In the genomic region with DNA sequence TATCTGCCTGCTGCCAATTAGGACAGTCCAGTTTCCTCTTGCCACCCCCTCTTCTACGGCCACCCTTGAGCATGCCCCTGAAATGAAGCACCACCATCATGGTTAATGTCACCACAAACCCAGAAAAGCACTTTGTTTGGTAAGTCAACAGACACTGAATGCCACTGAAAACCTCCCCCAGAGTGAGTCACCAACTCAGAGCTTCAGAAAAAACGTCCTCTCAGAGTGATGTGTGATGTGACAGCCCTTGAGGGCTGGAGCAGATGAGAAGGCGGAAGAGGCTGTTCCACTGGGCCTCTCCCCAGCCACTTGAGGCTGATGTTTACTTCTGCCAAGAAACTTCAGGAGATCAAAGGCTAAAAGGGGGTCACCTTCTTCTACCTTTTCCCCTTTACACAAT, we compare ENCODE assay signal across 13 mouse cellular contexts. TPM values are rescaled to one million over a fixed set of nuclear protein-coding genes. Genes with fewer than 3 reads are reported as not detected.
DNase-seq lines count a peak whose midpoint lies in the region; TF ChIP-seq lines count a peak whose summit lies in the region.
"Had no signal": no experiment of that assay in that cellular context is flagged by ENCODE, and none has a peak within 500 bp of the region (broad histone marks: within the 10 kb centered on the region; RNA-seq: fewer than 3 reads in every experiment).

No protein-coding gene starts in this region.

- no peak overlapping the region for H3K9ac ChIP-seq in MEL (ENCODE audit: control insufficient read depth, low read depth, low read length, poor library complexity, severe bottlenecking)
- H3K9ac ChIP-seq: neural tube, embryonic 13.5 days had no signal

- no peaks in the 10 kb centered on the region for H3K4me1 ChIP-seq in MEL (ENCODE audit: control insufficient read depth in 1 of 2, insufficient read depth in 2 of 2, low read length in 2 of 2)

- no peak for TF ChIP-seq CTCF in layer of hippocampus, adult 2 months (conservative IDR thresholded peaks at IDR 0.05)
- TF ChIP-seq CTCF in MEL (IDR thresholded peaks at IDR 0.05 in 2 of 3, conservative IDR thresholded peaks at IDR 0.05 in 1 of 3; ENCODE audit: control insufficient read depth in 1 of 3, insufficient read depth in 1 of 3, low read depth in 2 of 3, low read length in 3 of 3, poor library complexity in 1 of 3, severe bottlenecking in 1 of 3): no peak

- H3K9me3 ChIP-seq in MEL (replicated peaks; ENCODE audit: insufficient read depth, low read length): no peaks in the 10 kb centered on the region
- H3K9me3 ChIP-seq: neural tube, embryonic 13.5 days had no signal

- TF ChIP-seq RAD21 in MEL (IDR thresholded peaks at IDR 0.05; ENCODE audit: low read depth, low read length): no peak

- no peaks in the 10 kb centered on the region for H3K36me3 ChIP-seq in MEL (ENCODE audit: control insufficient read depth in 1 of 2, insufficient read depth in 2 of 2, low read length in 2 of 2)
- H3K36me3 ChIP-seq: neural tube, embryonic 13.5 days had no signal

- no peak overlapping the region for H3K4me3 ChIP-seq in layer of hippocampus, adult 2 months
- H3K4me3 ChIP-seq in MEL (ENCODE audit: control insufficient read depth in 1 of 2, insufficient read depth in 1 of 2, low read depth in 2 of 2, low read length in 2 of 2): no peak overlapping the region
- H3K4me3 ChIP-seq: erythroblast, embryonic 14.5 days; neural tube, embryonic 13.5 days had no signal

- TF ChIP-seq EP300 in MEL (IDR thresholded peaks at IDR 0.05; ENCODE audit: low read depth in 1 of 2, low read length in 2 of 2): no peak

- peaks cover 5 to 12% of the 10 kb centered on the region in 2 experiments for H3K27me3 ChIP-seq in MEL (ENCODE audit: control insufficient read depth in 1 of 2, insufficient read depth in 2 of 2, low read length in 2 of 2)

- peak overlapping the region; percentile 30; the same call in 1 of the 2 replicates for H3K27ac ChIP-seq in layer of hippocampus, adult 2 months
- H3K27ac ChIP-seq in MEL (ENCODE audit: control insufficient read depth, low read depth, low read length): no peak overlapping the region
- H3K27ac ChIP-seq: neural tube, embryonic 13.5 days had no signal

- no peaks in the 10 kb centered on the region for H3K79me2 ChIP-seq in MEL (ENCODE audit: control insufficient read depth, insufficient read depth, low read length, poor library complexity)

- no peak for TF ChIP-seq POLR2A in MEL (IDR thresholded peaks at IDR 0.05; ENCODE audit: control insufficient read depth in 1 of 2, insufficient read depth in 1 of 2, low read depth in 1 of 2, low read length in 2 of 2, poor library complexity in 1 of 2)

- DNase-seq in frontal cortex, postnatal 36 days (ENCODE audit: low spot score in 2 of 2): peak; percentile 44 to 51
- no peak for DNase-seq in frontal cortex, postnatal 14 days (ENCODE audit: low spot score in 2 of 2)
- DNase-seq in layer of hippocampus, adult 2 months (ENCODE audit: low spot score in 2 of 2): peak in 1 of 2 experiments; percentile 15
- no peak for DNase-seq in layer of hippocampus, postnatal 14 days (ENCODE audit: low spot score in 2 of 2)
- DNase-seq in MEL (ENCODE audit: low read depth, low spot score): peak; percentile 34
- peak; percentile 8 for DNase-seq in lung, postnatal 14 days
- DNase-seq in neural tube, embryonic 10.5 days (ENCODE audit: extremely low spot score, low spot score): no peak
- DNase-seq in gastrocnemius, adult 8-10 months (ENCODE audit: low spot score in 2 of 2): no peak
- DNase-seq: cerebellum, adult 11-12 months; layer of hippocampus, adult 9-11 months; midbrain, embryonic 14.5 days had no signal

TF ChIP-seq in MEL, 35 proteins besides CTCF, POLR2A, EP300 and RAD21:
- TF ChIP-seq KAT2A (conservative IDR thresholded peaks at IDR 0.05; ENCODE audit: low read depth, low read length) (no peak), CHD2 (IDR thresholded peaks at IDR 0.05; ENCODE audit: low read length) (no peak), MEF2A (IDR thresholded peaks at IDR 0.05; ENCODE audit: extremely low read depth, insufficient replicate concordance, low read depth, low read length, poor library complexity, severe bottlenecking) (no peak), HCFC1 (IDR thresholded peaks at IDR 0.05; ENCODE audit: low read depth, low read length) (no peak), NELFE (IDR thresholded peaks at IDR 0.05; ENCODE audit: low read depth, low read length) (no peak), POLR2AphosphoS5 (IDR thresholded peaks at IDR 0.05; ENCODE audit: borderline replicate concordance, low read depth, low read length) (no peak), MAX (IDR thresholded peaks at IDR 0.05; ENCODE audit: low read length) (no peak), RCOR1 (IDR thresholded peaks at IDR 0.05; ENCODE audit: low read depth, low read length) (no peak)

RNA-seq across cellular contexts. Expression of a gene that starts 4.4 kb away (rescaled TPM):
- 100 to 1,000 TPM; 250 to 270 TPM for total RNA-seq in layer of hippocampus, adult 2 months (2021)
- 100 to 1,000 TPM; 220 to 234 TPM for total RNA-seq in layer of hippocampus, postnatal 14 days (2021)
- total RNA-seq in MEL (2012; rRNA removed): 14.8 and 15.6 TPM in 2 replicates
- 10 to 100 TPM; 30.8 to 73.4 TPM for polyA plus RNA-seq in MEL (2012; ENCODE audit: insufficient read depth in 1 of 2, insufficient read length in 2 of 2, low read depth in 1 of 2, low replicate concordance in 2 of 2, missing spikeins in 1 of 2)
- total RNA-seq in gastrocnemius, adult 8-10 months (2022): 100 to 1,000 TPM; 103 to 120 (median 106) TPM

Comparison
In these comparisons a context has a peak if more than half of its experiments do, and no peak if none do; other contexts are left out.
1. DNase-seq: peak in frontal cortex, postnatal 36 days (2 of 2), MEL (single experiment) and lung, postnatal 14 days (single experiment); none in frontal cortex, postnatal 14 days (0 of 2), layer of hippocampus, postnatal 14 days (0 of 2), neural tube, embryonic 10.5 days (single experiment) and gastrocnemius, adult 8-10 months (0 of 2).